Mouse (Mus musculus) forebrain, embryonic 11.5 days (tissue): ENCODE measurements at regions not wholly inside any gene's neighbourhood (a gene's known extent, or its start where the extent isn't known, plus 50 kb on each side); places are given as distances from the start of the nearest gene placed in this dataset.

Experiments
- ATAC-seq: fragments of 200-750 bp; cut with Nextera tagmentation; replicated peaks from 2 replicates; pipeline ENCODE4 v1.8.0; 2017; ENCODE audit warnings: moderate TSS enrichment; ENCODE audit not compliant: low FRiP score
- DNase-seq: peaks from one replicate; pipeline ENCODE4 v3.0.0-alpha.2; 2017; ENCODE audit warnings: low spot score
- H3K27ac ChIP-seq: fragments of 300-500 bp; sonication (generic); 2 replicates; pipeline ENCODE4 v1.5.1; 2014; ENCODE audit warnings: low read depth, low read length
- H3K27me3 ChIP-seq: fragments of 300-500 bp; sonication (generic); 2 replicates; pipeline ENCODE4 v1.6.1; 2014; ENCODE audit warnings: mild to moderate bottlenecking, low read length, mixed read lengths; ENCODE audit not compliant: control insufficient read depth, insufficient read depth
- H3K36me3 ChIP-seq: fragments of 300-500 bp; sonication (generic); 2 replicates; pipeline ENCODE4 v1.6.1; 2014; ENCODE audit warnings: mild to moderate bottlenecking, low read length, moderate library complexity, mixed read lengths; ENCODE audit not compliant: control insufficient read depth, insufficient read depth
- H3K4me1 ChIP-seq: fragments of 300-500 bp; sonication (generic); replicated peaks from 2 replicates; pipeline ENCODE4 v1.6.1; 2014; ENCODE audit warnings: low read length, mixed read lengths; ENCODE audit not compliant: control insufficient read depth, insufficient read depth
- H3K4me2 ChIP-seq: fragments of 300-500 bp; sonication (generic); 2 replicates; pipeline ENCODE4 v1.6.1; 2014; ENCODE audit warnings: low read depth, mild to moderate bottlenecking, low read length, moderate library complexity, mixed read lengths; ENCODE audit not compliant: severe bottlenecking
- H3K4me3 ChIP-seq: fragments of 300-500 bp; sonication (generic); 2 replicates; pipeline ENCODE4 v1.5.1; 2014; ENCODE audit warnings: low read depth, low read length
- H3K9ac ChIP-seq: fragments of 300-500 bp; sonication (generic); 2 replicates; pipeline ENCODE4 v1.6.1; 2014; ENCODE audit warnings: low read length
- H3K9me3 ChIP-seq: fragments of 300-500 bp; sonication (generic); 2 replicates; pipeline ENCODE4 v1.6.1; 2016; ENCODE audit warnings: low read length, mixed read lengths; ENCODE audit not compliant: control insufficient read depth
- WGBS: fragments of 180-500 bp; shearing (Covaris S2); extraction: QIAGEN DNeasy Blood & Tissue Kit; methylation state at CpG from one replicate; pipeline ENCODE4 v1.1.7; 2014; 5-methylcytosine and 5-hydroxymethylcytosine counted together

DNA sequence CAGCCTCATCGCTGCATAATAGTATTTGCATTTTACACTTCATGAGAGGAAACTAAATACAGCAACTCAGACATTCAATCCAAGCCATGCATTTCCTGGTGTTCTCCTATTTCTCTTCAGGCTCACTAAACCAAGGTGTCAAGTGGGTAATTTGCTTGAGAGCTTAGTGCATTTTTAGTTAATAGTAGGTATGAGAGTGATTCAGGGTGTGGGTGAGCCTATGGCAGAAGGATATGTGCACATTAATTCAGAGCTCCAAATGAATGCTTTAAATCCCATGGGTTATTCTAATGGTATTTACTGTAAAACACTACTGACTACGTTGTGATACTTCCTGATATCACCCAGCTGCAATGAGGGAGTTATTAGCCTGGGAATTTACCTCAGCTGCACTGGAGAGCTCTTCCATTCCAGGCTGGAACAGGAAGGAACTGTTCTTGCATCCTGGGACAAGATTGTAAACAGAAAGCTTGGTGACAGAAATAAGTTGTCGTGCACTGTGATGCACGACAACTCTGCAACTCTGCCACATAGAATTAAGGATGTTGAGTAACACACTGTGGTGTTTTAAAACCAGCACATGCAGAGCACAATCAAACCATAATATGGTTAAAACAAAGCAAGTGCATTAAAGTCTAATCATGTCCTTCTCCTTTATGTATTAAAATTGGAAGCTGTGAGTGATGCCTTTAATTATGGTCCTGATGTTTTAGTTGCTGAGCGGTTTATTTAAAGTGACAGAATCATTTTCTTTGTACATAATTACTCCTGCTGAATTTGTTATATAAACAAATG is 170.4 kb upstream of the Setmar start:
- Histone ChIP-seq H3K4me1 (no peaks in the 10 kb centered on the region), H3K27ac (no peak overlapping the region), H3K9ac (no peak overlapping the region), H3K4me3 (no peak overlapping the region), H3K27me3 (no peaks in the 10 kb centered on the region), H3K9me3 (no peaks in the 10 kb centered on the region), H3K4me2 (no peak overlapping the region), H3K36me3 (no peaks in the 10 kb centered on the region)
- no peak for DNase-seq
- 71% methylated on average over 5 of the region's 5 CpGs for WGBS
- ATAC-seq: no peak

DNA sequence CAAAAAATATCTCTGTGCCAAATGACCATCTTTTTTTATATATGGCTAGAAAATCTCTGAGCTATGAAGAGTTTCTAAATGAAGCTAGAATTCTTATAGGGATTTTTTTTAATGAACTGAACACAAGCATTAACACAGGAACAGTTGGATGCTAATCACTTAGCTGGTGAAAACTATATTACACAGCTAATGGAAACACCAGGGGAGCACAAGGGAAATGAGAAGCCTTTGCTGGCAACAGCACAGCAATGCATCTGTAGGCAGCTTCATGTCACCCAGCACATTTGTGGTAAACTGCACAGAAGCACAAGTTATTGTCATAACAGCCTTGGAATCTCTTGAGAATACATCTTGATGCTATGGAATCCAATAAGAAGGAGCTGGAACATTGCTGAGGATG is 154.3 kb upstream of the Setmar start:
- H3K9me3 ChIP-seq: no peaks in the 10 kb centered on the region
- DNase-seq: no peak
- no peak overlapping the region for H3K9ac ChIP-seq
- no peaks in the 10 kb centered on the region for H3K27me3 ChIP-seq
- H3K27ac ChIP-seq: no peak overlapping the region
- H3K4me1 ChIP-seq: no peaks in the 10 kb centered on the region
- no peaks in the 10 kb centered on the region for H3K36me3 ChIP-seq
- ATAC-seq: no peak
- no peak overlapping the region for H3K4me3 ChIP-seq
- no peak overlapping the region for H3K4me2 ChIP-seq

DNA sequence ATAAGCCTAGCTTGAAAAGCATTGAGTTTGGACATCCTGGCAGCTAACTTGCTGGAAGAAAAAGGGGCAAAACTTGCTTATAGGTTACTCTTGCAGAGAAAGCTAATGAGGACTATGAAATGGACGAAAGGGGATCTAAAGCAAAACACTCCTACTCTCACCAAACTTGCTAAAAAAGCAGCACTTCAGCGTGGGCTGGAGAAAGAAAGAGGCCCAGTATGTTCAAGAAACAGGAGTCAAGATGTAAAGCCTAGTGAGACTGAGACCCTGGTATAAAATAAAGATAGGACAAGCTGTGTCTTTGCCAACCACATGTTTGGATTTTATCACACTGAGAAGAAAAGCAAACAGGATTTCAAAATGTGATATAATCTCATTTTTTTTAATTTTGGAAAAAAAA is 153.5 kb upstream of the Setmar start:
- H3K27me3 ChIP-seq: no peaks in the 10 kb centered on the region
- ATAC-seq: no peak
- H3K27ac ChIP-seq: no peak overlapping the region
- no peaks in the 10 kb centered on the region for H3K4me1 ChIP-seq
- no peaks in the 10 kb centered on the region for H3K36me3 ChIP-seq
- 73% methylated on average over 2 of the region's 2 CpGs for WGBS
- H3K9ac ChIP-seq: no peak overlapping the region
- H3K9me3 ChIP-seq: no peaks in the 10 kb centered on the region
- no peak overlapping the region for H3K4me3 ChIP-seq
- DNase-seq: no peak
- no peak overlapping the region for H3K4me2 ChIP-seq

DNA sequence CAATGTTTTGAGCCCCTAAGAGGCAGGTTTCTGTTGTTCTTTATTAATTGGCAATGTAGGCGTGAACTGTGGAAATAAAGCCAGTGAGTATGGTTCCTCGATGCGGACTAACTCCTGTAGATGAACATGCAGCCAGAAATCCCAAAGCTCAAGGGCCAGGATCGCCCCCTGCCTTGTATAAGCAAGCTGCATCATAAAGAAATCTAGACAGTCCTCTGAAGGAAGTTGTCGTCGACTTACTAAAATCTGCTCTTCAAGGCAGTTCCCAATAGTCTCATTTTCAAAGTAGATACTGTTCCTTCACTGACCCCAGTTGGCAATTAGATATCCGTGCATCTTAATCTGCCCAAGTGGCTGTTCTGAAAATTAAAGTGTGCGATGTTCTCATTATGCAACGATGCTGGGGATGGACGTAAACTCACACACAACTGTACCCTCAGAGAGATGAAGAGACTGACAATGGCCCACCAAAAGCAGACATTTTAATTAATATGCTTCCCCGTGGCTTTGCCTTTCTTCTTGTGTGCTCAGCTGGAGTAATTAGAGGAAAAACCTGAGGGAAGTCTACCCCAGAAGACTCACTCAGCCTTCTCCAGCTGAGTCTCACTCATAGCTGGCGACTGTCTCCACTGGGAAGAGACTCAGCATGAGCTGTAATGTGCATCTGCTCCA is 141.2 kb upstream of the Setmar start:
- no peak overlapping the region for H3K4me2 ChIP-seq
- H3K9ac ChIP-seq: no peak overlapping the region
- H3K27ac ChIP-seq: no peak overlapping the region
- H3K4me3 ChIP-seq: no peak overlapping the region
- no peaks in the 10 kb centered on the region for H3K4me1 ChIP-seq
- ATAC-seq: peak; percentile 64
- no peaks in the 10 kb centered on the region for H3K27me3 ChIP-seq
- no peaks in the 10 kb centered on the region for H3K9me3 ChIP-seq
- H3K36me3 ChIP-seq: no peaks in the 10 kb centered on the region
- no peak for DNase-seq
- 74% methylated on average over 12 of the region's 12 CpGs for WGBS

DNA sequence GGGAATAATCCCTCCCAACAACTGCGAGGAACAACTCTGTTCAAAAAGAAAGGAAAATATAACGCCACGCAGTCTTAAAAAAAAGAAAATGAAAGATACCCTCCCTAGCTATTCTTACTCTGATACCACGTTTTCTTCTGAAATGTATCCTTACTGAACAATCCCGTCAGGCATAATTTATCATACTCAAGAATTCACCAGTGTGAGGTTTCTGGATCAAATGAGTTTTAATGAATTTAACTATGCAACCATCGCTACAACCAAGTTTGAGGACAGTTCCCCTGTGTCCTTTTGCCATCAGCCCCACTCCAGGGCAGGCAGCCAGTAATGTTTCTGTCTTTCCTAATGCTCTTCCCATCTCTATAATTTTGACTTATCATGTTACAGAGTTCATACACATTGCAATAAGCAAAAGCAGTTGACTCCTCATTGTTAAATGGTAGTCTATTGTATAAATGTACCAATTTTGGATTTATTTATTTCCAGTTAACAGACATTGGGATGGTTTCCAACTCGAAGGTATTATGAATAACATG is 140.6 kb upstream of the Setmar start:
- Histone ChIP-seq H3K4me3 (no peak overlapping the region), H3K27me3 (no peaks in the 10 kb centered on the region), H3K36me3 (no peaks in the 10 kb centered on the region), H3K9me3 (no peaks in the 10 kb centered on the region), H3K27ac (no peak overlapping the region), H3K4me2 (no peak overlapping the region), H3K4me1 (no peaks in the 10 kb centered on the region), H3K9ac (no peak overlapping the region)
- 79% methylated on average over 7 of the region's 7 CpGs for WGBS
- ATAC-seq (no peak), DNase-seq (no peak)

DNA sequence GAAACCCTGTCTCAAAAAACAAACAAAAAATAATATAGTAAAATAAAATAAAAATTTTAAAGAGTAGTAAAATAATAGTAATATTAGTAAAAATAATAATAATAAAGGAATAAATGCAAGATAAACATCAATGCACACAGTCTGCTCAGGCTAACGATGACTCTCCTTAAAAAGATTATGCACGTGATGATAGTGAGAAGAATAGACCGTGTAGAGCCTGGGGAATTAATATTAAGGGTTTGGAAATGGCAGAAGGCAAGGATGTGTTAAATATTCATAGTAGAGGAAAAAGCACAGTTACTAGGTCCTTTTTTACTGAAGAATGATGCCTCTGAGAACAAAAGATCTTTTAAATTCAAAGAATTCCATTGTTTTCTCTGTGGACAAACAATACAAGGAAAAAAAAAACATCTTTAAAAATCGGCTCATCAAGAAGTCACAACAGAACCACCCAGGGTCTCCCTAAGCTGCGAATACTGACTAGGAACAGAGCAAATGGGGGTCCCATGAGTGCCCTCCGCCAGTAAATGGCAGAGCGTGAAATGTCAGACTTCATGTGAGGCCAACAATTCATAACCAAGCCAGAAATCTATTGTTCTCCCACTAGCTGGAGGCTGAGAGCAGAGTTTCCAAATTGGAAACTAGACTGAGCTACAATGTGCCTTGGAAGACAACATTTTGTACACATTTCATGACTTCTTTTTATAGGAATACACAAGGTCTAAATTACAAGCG is 134.2 kb upstream of the Setmar start:
- ATAC-seq: no peak
- DNase-seq: no peak
- H3K4me3 ChIP-seq: no peak overlapping the region
- no peaks in the 10 kb centered on the region for H3K4me1 ChIP-seq
- H3K27ac ChIP-seq: no peak overlapping the region
- H3K9me3 ChIP-seq: no peaks in the 10 kb centered on the region
- H3K9ac ChIP-seq: no peak overlapping the region
- H3K4me2 ChIP-seq: no peak overlapping the region
- WGBS: 71% methylated on average over 8 of the region's 8 CpGs
- H3K36me3 ChIP-seq: no peaks in the 10 kb centered on the region
- no peaks in the 10 kb centered on the region for H3K27me3 ChIP-seq

DNA sequence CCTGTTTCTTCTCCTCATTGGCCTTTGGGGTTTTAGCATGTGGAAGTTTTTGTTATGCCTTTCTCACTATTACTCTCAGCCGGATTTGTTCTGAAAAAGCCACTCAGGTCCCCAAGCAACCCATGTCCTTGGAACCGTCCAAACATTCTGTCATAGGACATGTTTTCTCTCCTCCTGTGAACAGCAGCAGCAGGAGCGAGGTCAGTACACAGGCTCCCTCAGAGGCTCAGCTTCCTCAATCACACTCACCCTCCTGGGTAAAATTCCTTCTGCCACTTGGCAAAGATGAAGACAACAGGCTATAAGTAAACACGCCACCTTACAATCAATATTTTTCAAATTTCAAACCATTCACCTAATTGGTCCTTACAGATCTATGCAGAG is 133.7 kb upstream of the Setmar start:
- Histone ChIP-seq H3K27ac (no peak overlapping the region), H3K4me2 (no peak overlapping the region), H3K4me1 (no peaks in the 10 kb centered on the region), H3K9me3 (no peaks in the 10 kb centered on the region), H3K4me3 (no peak overlapping the region), H3K36me3 (no peaks in the 10 kb centered on the region), H3K9ac (no peak overlapping the region), H3K27me3 (no peaks in the 10 kb centered on the region)
- 85% methylated on average over 4 of the region's 4 CpGs for WGBS
- DNase-seq: no peak
- no peak for ATAC-seq

DNA sequence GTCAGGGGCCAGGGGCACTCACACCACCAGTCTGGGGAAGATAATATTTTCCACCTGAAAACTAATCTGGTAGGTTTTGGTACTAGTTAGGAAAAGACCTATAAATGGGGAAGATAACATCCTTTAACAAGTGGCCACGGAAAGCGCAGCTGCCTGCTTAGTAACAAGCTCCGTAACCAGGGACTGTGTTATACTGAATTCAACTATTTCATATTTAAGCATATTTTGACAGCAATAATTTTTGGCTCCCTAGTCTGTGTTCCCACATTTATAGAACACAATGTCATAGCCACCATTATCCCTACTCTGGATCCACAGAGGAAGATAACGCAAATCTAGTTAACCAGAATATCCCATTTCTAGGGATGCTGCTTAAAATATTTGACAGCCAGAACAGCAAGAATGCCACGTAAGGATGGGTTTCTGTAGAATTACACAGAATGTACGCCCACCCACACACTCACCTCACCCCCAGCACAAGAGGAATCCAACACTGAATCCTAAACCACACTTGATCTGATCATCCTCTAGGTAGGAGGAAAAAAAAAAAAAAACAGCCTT is 128.7 kb upstream of the Setmar start:
- no peak for DNase-seq
- WGBS: 93% methylated on average over 6 of the region's 6 CpGs
- H3K36me3 ChIP-seq: no peaks in the 10 kb centered on the region
- H3K4me3 ChIP-seq: no peak overlapping the region
- no peak overlapping the region for H3K27ac ChIP-seq
- no peaks in the 10 kb centered on the region for H3K4me1 ChIP-seq
- H3K27me3 ChIP-seq: no peaks in the 10 kb centered on the region
- H3K9me3 ChIP-seq: no peaks in the 10 kb centered on the region
- H3K4me2 ChIP-seq: no peak overlapping the region
- no peak overlapping the region for H3K9ac ChIP-seq
- no peak for ATAC-seq
